Mouse (Mus musculus): Measurements from ENCODE around the gene Kras. TPM values are rescaled to one million over a fixed set of nuclear protein-coding genes. Genes with fewer than 3 reads are reported as not detected.

Gene Kras
- polyA plus RNA-seq, 1 experiment from 2014 or later, result 78.5 TPM

DNA sequence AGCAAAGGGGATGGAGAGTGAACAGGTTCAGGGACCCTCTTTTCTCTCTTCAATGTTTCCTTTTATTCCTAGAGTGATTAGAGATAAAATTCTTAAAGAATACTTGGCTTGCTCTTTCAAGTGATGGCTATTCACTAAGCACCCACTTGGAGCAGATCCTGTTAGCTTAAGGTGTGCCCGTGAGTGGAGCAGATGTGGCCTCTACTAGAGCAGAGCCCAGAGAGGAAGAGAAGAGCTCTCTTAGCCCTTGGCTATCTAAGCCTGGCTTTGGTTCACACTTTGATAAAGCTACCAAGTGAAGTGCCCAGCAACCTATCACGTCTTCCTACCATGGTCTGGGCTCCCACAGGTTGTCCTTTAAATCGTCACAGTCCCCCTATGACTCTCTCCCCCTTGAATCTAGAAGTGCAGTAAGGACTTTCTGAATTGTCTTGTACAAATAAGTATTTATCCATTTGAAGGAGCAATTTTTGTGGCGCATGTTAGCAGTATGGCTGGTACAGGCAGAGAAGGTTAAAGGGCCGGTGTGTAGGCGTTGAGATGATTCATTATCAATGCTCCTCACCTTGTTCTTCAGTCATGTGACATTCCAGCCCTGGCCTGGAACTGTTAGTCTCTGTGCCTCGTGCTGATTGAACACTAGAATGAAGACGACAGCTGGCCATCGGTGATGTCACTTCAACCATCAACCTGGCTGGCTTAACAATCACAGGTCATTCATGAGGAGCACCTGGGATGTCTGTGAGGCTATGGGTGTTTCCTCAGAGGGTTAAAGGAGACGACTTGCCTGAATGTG, 22.3 kb upstream of the Kras start:
- Histone ChIP-seq H3K9me3 (replicated peaks) (no peaks in the 10 kb centered on the region), H3K4me3 (no peak overlapping the region), H3K27ac (no peak overlapping the region), H3K36me3 (no peaks in the 10 kb centered on the region), H3K4me1 (peaks cover 8% of the 10 kb centered on the region), H3K27me3 (ENCODE audit: low read depth, poor library complexity, severe bottlenecking) (0 out of 2 replicates have a peak, but pooled peaks cover 11% of the 10 kb centered on the region)
- 85% methylated on average over 10 of the region's 10 CpGs for WGBS
- DNase-seq (ENCODE audit: low spot score), result no peak

- WGBS, result 89% methylated on average over 4 of the region's 4 CpGs
- Histone ChIP-seq H3K4me1 (no peaks in the 10 kb centered on the region), H3K36me3 (no peaks in the 10 kb centered on the region), H3K27me3 (ENCODE audit: low read depth, poor library complexity, severe bottlenecking) (no peaks in the 10 kb centered on the region), H3K4me3 (no peak overlapping the region), H3K27ac (no peak overlapping the region), H3K9me3 (replicated peaks) (no peaks in the 10 kb centered on the region)
- DNase-seq (ENCODE audit: low spot score), result no peak
Measured at GRCm38 (mm10) chr6:145269313-145269845, 19.3 kb upstream of the Kras start.

DNA sequence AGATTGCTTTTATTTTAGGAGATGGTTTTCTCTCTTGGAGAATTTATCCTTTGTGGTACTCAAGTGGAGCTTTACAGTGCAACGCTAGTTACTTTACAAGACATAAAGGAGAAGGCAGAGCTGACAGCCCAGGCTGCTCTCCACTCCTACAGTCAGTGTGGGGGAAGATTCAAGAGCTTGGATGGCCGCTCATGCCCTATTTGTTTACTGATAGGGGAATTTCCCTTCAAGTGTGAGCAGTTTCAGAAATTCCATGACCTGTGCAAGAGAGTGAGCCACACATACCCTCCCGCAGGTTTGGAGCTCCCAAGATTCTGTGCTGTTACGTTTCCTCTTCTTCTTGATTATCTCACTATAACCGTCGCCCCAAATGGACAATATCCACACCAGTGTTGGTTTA, 17.7 kb upstream of the Kras start:
- Histone ChIP-seq H3K9me3 (replicated peaks) (no peaks in the 10 kb centered on the region), H3K27ac (no peak overlapping the region), H3K4me3 (no peak overlapping the region), H3K36me3 (no peaks in the 10 kb centered on the region), H3K27me3 (ENCODE audit: low read depth, poor library complexity, severe bottlenecking) (no peaks in the 10 kb centered on the region), H3K4me1 (no peaks in the 10 kb centered on the region)
- DNase-seq (ENCODE audit: low spot score), result no peak
- 91% methylated on average over 6 of the region's 6 CpGs for WGBS

- no peak overlapping the region for H3K4me3 ChIP-seq
- WGBS, result 89% methylated on average over 7 of the region's 7 CpGs
- no peak overlapping the region for H3K27ac ChIP-seq
- DNase-seq (ENCODE audit: low spot score), result no peak
- H3K9me3 ChIP-seq (replicated peaks), result no peaks in the 10 kb centered on the region
- H3K4me1 ChIP-seq, result no peaks in the 10 kb centered on the region
- H3K36me3 ChIP-seq, result no peaks in the 10 kb centered on the region
- no peaks in the 10 kb centered on the region for H3K27me3 ChIP-seq (ENCODE audit: low read depth, poor library complexity, severe bottlenecking)
Measured at GRCm38 (mm10) chr6:145262314-145262713, 12.3 kb upstream of the Kras start.

DNA sequence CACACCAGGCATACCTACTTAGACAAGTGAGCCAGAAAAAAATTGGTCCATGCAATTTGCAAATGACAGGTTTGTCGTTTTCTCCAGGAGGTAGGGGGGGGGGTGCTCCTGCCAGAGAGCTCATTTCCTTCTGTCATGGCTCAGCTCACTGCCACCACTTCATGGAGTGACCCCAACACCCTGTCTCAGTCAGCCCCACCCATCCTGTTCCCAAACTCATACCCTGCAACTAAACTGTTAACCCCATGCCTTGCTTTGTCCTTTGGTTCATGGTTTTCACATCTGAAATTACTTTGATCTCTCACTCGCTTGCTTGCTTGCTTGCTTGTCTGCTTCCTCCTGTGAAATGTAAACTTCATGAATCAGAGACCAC, 6.6 kb upstream of the Kras start:
- no peak overlapping the region for H3K27ac ChIP-seq
- no peaks in the 10 kb centered on the region for H3K9me3 ChIP-seq (replicated peaks)
- no peaks in the 10 kb centered on the region for H3K36me3 ChIP-seq
- 49% methylated on average over 2 of the region's 2 CpGs for WGBS
- H3K27me3 ChIP-seq (ENCODE audit: low read depth, poor library complexity, severe bottlenecking), result peaks cover 12% of the 10 kb centered on the region
- no peak overlapping the region for H3K4me3 ChIP-seq
- peaks cover 9% of the 10 kb centered on the region; the same call in 1 of the 2 replicates for H3K4me1 ChIP-seq
- no peak for DNase-seq (ENCODE audit: low spot score)

DNA sequence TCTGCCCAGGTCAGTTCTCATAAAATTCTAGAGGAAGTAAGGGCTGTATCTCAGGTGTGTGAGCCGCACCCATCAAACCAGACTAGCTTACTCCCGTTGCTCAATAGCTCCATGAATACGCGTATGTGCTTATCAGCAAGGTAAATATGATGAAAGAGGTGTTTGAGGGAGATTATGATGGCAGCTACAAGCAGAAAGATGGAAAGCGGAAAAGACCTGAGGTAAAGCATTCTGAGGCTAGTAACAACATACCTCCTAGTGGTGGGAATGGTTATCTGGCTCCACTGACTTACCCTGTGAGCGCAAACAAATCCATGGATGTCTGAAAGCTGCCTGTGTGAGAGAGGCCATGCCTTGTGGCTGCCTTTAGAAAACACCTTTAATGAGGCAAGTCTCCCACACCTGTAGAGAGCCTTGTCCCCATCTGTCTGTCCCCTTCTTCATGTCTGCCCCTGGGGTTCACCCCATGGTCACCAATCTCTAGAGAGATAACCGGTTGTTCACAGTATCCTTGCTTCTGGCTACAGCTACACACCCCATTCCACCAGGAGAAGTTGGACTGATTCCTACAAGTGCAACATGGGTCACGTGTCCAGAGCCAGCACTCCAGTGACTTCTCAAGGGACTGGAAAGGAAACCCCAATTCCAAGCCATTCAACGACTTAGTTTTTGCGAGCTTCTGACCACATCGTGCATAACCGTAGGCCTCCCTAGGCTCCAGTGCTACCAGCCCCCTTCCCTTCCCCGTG, 6.1 kb upstream of the Kras start:
- Histone ChIP-seq H3K4me3 (no peak overlapping the region), H3K9me3 (replicated peaks) (no peaks in the 10 kb centered on the region), H3K36me3 (no peaks in the 10 kb centered on the region), H3K27me3 (ENCODE audit: low read depth, poor library complexity, severe bottlenecking) (peaks cover 15% of the 10 kb centered on the region), H3K27ac (no peak overlapping the region), H3K4me1 (peaks cover 9% of the 10 kb centered on the region; the same call in 1 of the 2 replicates)
- no peak for DNase-seq (ENCODE audit: low spot score)
- 83% methylated on average over 13 of the region's 13 CpGs for WGBS

DNA sequence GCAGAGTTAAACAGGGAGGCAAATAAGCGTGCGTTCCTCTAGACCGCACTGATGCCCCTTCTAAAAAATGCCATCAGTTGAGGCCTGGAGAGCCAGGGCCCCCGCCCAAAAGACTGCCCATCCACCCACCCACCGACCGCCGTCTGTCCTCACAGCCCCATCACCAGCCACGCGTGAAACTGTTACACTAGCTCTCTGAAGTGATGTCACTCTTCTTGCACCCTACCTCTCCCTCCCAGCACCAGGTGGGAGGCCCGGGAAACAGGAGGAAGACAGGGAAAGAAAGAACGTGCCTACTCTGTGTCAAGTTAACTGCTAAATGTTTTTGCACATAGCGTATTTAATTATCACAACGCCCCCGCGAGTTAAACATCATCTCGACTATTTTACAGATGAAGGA, 781 bp upstream of the Kras start:
- H3K4me1 ChIP-seq, result peaks cover 24% of the 10 kb centered on the region
- WGBS, result 16% methylated on average over 16 of the region's 16 CpGs
- H3K27ac ChIP-seq, result peak overlapping the region; percentile 97
- no peaks in the 10 kb centered on the region for H3K9me3 ChIP-seq (replicated peaks)
- H3K27me3 ChIP-seq (ENCODE audit: low read depth, poor library complexity, severe bottlenecking), result peaks cover 15% of the 10 kb centered on the region
- peak overlapping the region; percentile 96 for H3K4me3 ChIP-seq
- H3K36me3 ChIP-seq, result peaks cover 9% of the 10 kb centered on the region
- no peak for DNase-seq (ENCODE audit: low spot score)

- peak overlapping the region; percentile 97 for H3K27ac ChIP-seq
- peak overlapping the region; percentile 96 for H3K4me3 ChIP-seq
- peaks cover 24% of the 10 kb centered on the region for H3K4me1 ChIP-seq
- peak; percentile 79 for DNase-seq (ENCODE audit: low spot score)
- H3K27me3 ChIP-seq (ENCODE audit: low read depth, poor library complexity, severe bottlenecking), result peaks cover 15% of the 10 kb centered on the region
- no peaks in the 10 kb centered on the region for H3K9me3 ChIP-seq (replicated peaks)
- H3K36me3 ChIP-seq, result peaks cover 21% of the 10 kb centered on the region
- 4% methylated on average over 120 of the region's 124 CpGs for WGBS
Measured at GRCm38 (mm10) chr6:145249291-145250184, 501 bp downstream of the Kras start.

DNA sequence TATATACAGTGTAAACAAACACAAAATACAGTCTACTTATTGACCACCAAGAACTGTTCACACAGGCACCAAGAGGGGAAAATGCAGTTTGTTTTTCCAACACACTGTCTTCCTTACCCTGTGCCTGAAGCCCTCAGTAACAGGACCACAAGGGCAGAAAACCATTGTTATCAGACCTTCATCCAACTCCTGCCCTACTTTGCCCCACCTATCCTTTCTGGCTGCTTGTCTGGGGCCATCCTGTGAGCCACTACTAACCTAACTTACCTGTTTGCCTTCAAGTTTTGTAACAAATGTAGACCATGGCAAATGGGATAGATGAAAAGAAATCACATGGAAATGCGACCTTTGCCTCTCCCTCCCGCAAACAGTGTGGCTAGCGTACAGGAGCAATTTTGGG, 2.2 kb downstream of the Kras start:
- DNase-seq (ENCODE audit: low spot score), result no peak
- H3K27me3 ChIP-seq (ENCODE audit: low read depth, poor library complexity, severe bottlenecking), result peaks cover 12% of the 10 kb centered on the region
- H3K36me3 ChIP-seq, result peaks cover 33% of the 10 kb centered on the region
- no peaks in the 10 kb centered on the region for H3K9me3 ChIP-seq (replicated peaks)
- H3K27ac ChIP-seq, result no peak overlapping the region
- H3K4me3 ChIP-seq, result 0 out of 2 replicates have a peak overlapping the region, but pooled peaks have one; percentile 96
- peaks cover 24% of the 10 kb centered on the region for H3K4me1 ChIP-seq
- 75% methylated on average over 3 of the region's 3 CpGs for WGBS

- WGBS, result 97% methylated on average over 5 of the region's 5 CpGs
- Histone ChIP-seq H3K27ac (no peak overlapping the region), H3K36me3 (peaks cover 35% of the 10 kb centered on the region), H3K9me3 (replicated peaks) (no peaks in the 10 kb centered on the region), H3K4me1 (peaks cover 24% of the 10 kb centered on the region), H3K27me3 (ENCODE audit: low read depth, poor library complexity, severe bottlenecking) (peaks cover 5% of the 10 kb centered on the region), H3K4me3 (no peak overlapping the region)
- DNase-seq (ENCODE audit: low spot score), result no peak
Measured at GRCm38 (mm10) chr6:145246841-145247240, 3.2 kb downstream of the Kras start.

GRCm38 (mm10) chr6:145242521-145242920, 7.5 kb downstream of the Kras start:
- no peak overlapping the region for H3K27ac ChIP-seq
- no peaks in the 10 kb centered on the region for H3K27me3 ChIP-seq (ENCODE audit: low read depth, poor library complexity, severe bottlenecking)
- H3K36me3 ChIP-seq, result peaks cover 71% of the 10 kb centered on the region
- H3K4me1 ChIP-seq, result no peaks in the 10 kb centered on the region
- no peak for DNase-seq (ENCODE audit: low spot score)
- WGBS, result 74% methylated on average over 1 of the region's 1 CpGs
- H3K4me3 ChIP-seq, result no peak overlapping the region
- H3K9me3 ChIP-seq (replicated peaks), result no peaks in the 10 kb centered on the region

- H3K36me3 ChIP-seq, result peaks cover 60% of the 10 kb centered on the region
Measured at GRCm38 (mm10) chr6:145240285-145240684, 9.8 kb downstream of the Kras start.

More at GRCm38 (mm10) chr6:145240285-145240684, 9.8 kb downstream of the Kras start:
- H3K27me3 ChIP-seq (ENCODE audit: low read depth, poor library complexity, severe bottlenecking), result no peaks in the 10 kb centered on the region
- no peaks in the 10 kb centered on the region for H3K4me1 ChIP-seq
- H3K4me3 ChIP-seq, result no peak overlapping the region
- H3K27ac ChIP-seq, result no peak overlapping the region
- H3K9me3 ChIP-seq (replicated peaks), result no peaks in the 10 kb centered on the region
- WGBS, result 90% methylated on average over 6 of the region's 6 CpGs
- DNase-seq (ENCODE audit: low spot score), result no peak

Measured in limb, embryonic 10.5 days (tissue).